Comparison of ENCODE assay signal across 8 mouse cellular contexts in the genomic region with DNA sequence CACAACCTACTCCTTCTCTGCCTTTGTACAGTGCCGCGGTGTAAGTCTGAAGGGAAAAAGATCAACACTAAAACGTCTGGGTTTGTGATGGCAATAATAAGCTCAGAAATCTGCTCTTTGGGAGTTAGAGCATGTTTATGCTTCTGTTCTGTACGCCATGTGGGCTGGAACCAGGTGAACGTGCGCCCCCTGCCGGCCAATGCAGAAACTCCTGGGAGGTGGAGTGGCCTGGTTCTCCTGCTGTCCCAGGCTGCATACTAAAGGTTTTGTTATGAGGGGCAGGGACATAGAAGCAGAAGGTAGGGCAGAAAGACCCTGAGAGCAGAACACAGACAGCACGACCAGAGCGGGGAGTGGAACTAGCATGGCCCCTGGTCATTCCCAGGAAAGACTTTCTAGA. TPM values are rescaled to one million over a fixed set of nuclear protein-coding genes. Genes with fewer than 3 reads are reported as not detected.
DNase-seq lines count a peak whose midpoint lies in the region; ATAC-seq lines count a peak whose summit lies in the region.

No protein-coding gene starts in this region.

- peak overlapping the region; percentile 37; the same call in 1 of the 2 replicates for H3K4me2 ChIP-seq in intestine, embryonic 16.5 days (ENCODE audit: low read depth, low read length)

- peak overlapping the region; percentile 40; the same call in 1 of the 2 replicates for H3K9ac ChIP-seq in intestine, embryonic 16.5 days (ENCODE audit: low read depth, low read length)

- intact Hi-C loops in gastrocnemius, postnatal 36 days (cut with DNase I): loop anchor here (5.0 kb wide), 1 partner anchor 164 kb away; no protein-coding TSS in a partner anchor
- intact Hi-C loops in left cerebral cortex, postnatal 14 days (cut with DNase I): loop anchor here (5.0 kb wide), 2 partner anchors 94 to 164 kb away; no protein-coding TSS in a partner anchor

- no peaks in the 10 kb centered on the region for H3K36me3 ChIP-seq in intestine, embryonic 16.5 days (ENCODE audit: control insufficient read depth, insufficient read depth, low read length)
- no peaks in the 10 kb centered on the region for H3K36me3 ChIP-seq in midbrain, embryonic 10.5 days

- 6% methylated on average over 9 of the region's 9 CpGs for WGBS in intestine, embryonic 16.5 days
- 10% methylated on average over 9 of the region's 9 CpGs for WGBS in midbrain, embryonic 10.5 days

- H3K4me1 ChIP-seq in intestine, embryonic 16.5 days (ENCODE audit: control insufficient read depth, insufficient read depth, low read length): no peaks in the 10 kb centered on the region
- H3K4me1 ChIP-seq in midbrain, embryonic 10.5 days: no peaks in the 10 kb centered on the region

- no peaks in the 10 kb centered on the region for H3K27me3 ChIP-seq in intestine, embryonic 16.5 days (replicated peaks; ENCODE audit: control insufficient read depth, insufficient read depth, low read length)
- H3K27me3 ChIP-seq in midbrain, embryonic 10.5 days (ENCODE audit: low read depth, poor library complexity, severe bottlenecking): no peaks in the 10 kb centered on the region

- DNase-seq in adrenal gland, adult 8-10 months: peak; percentile 48
- DNase-seq in embryo, embryonic 11 days: peak; percentile 81
- DNase-seq in gastrocnemius, postnatal 36 days: peak; percentile 60 to 68
- DNase-seq in left cerebral cortex, postnatal 14 days (ENCODE audit: low spot score in 2 of 2): peak; percentile 68 to 77
- peak; percentile 84 for DNase-seq in midbrain, embryonic 10.5 days (ENCODE audit: low spot score)
- peak; percentile 51 for DNase-seq in skeletal muscle tissue, adult 2 months (ENCODE audit: low read depth, low spot score)

- peak; percentile 92 for ATAC-seq in intestine, embryonic 16.5 days
- no peak for ATAC-seq in activated CD4-positive, CD25-positive, alpha-beta regulatory T cell, adult 4 months

- no peak overlapping the region for H3K27ac ChIP-seq in intestine, embryonic 16.5 days (ENCODE audit: low read length)
- H3K27ac ChIP-seq in midbrain, embryonic 10.5 days (replicated peaks): no peak overlapping the region

- H3K9me3 ChIP-seq in intestine, embryonic 16.5 days (ENCODE audit: control insufficient read depth, low read length): no peaks in the 10 kb centered on the region
- no peaks in the 10 kb centered on the region for H3K9me3 ChIP-seq in midbrain, embryonic 10.5 days (replicated peaks)

- H3K4me3 ChIP-seq in intestine, embryonic 16.5 days (ENCODE audit: low read length): no peak overlapping the region; the same call in 1 of the 2 replicates
- no peak overlapping the region for H3K4me3 ChIP-seq in midbrain, embryonic 10.5 days

RNA-seq across cellular contexts. Expression of a gene that starts 10.2 kb away (rescaled TPM):
- 10 to 100 TPM in 2 of 4 experiments, 1 to 10 TPM in 2; 8.4 to 30.6 (median 10.1) TPM for total RNA-seq in adrenal gland, adult 8-10 months (2022)
- 1 to 10 TPM in 1 of 2 experiments, under 1 TPM in 1; 0.94 to 1.7 TPM for total RNA-seq in gastrocnemius, postnatal 36 days (2021)
- polyA plus RNA-seq in intestine, embryonic 16.5 days (2015; fragmentation: Nextera tagmentation; extraction: Ambion mirVana): not detected in 2 replicates
- not detected for total RNA-seq in left cerebral cortex, postnatal 14 days (2021)
- polyA plus RNA-seq in midbrain, embryonic 10.5 days (2016; fragmentation: Nextera tagmentation; extraction: Ambion mirVana): not detected in 2 replicates
- not detected for polyA plus RNA-seq in activated CD4-positive, CD25-positive, alpha-beta regulatory T cell, adult 4 months (2017; shearing (Covaris generic))
